Mouse (Mus musculus) ovary, postnatal 36 days (tissue): ENCODE measurements around the gene Cox6a1.
"Not testable (repeated sequence)": the region's sequence is repeated elsewhere in the genome, so short reads cannot be mapped to it uniquely, and the experiment has no call there.

ENCODE experiments used
- DNase-seq: peaks from one replicate; pipeline ENCODE4 v3.0.0; 2022; ENCODE audit warnings: low spot score, mixed read lengths

The Cox6a1 gene

DNA sequence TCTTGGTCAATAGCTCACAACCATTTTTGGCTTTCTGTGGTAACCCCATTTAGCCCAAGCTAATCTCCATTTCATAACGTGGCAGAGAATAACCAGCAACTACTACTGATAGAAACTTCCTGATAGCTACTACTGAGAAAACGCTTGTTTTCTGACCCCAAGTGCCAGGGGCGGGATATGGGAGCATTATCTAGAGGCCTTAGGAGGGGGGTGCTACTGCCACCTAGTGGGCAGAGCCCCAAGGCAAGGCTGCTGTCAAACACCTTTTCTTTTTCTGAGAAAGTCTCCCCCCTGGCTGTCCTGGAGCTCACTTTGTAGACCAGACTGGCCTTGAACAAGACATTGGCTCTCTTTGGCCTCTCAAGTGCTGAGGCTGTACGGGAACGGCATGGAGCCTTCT lies 1.2 kb downstream of the Cox6a1 start:
- DNase-seq = peak; percentile 81

DNA sequence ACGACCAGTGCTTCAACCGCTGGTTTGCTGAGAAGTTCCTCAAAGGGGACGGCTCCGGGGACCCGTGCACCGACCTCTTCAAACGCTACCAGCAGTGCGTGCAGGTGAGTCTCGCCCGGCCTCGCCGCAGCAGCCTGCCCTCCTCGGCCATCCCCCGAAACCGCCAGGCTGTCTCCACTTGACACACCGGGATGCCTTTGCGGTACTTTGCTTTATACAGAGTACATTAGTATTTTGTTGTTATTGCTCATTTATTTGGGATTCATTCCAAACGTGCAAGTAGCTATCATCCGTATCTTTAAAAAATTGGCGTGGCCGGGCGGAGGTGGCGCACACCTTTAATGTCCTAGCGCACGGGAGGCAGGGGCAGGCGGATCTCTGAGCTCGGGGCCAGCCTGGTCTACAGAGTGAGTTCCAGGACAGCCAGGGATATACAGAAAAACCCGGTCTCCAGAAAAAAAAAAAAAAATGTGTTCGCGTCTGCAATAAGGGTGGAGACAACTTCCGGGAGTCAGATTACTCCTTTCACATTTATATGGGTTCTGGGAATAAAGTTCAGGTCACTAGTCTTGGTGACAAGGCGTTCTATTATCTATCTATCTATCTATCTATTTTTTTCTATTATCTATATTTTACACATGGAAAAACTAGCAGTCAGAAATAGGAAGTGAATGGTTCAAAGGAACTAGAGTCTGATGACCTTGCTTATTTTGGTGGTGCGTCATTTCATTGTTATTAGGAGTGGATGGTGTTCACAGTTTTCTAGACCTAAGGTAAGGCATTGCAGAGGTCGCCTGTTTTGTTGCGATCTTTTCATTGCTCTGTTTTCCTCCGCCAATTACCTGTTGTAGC lies 7.2 kb downstream of the Cox6a1 start:
- no peak for DNase-seq

DNA sequence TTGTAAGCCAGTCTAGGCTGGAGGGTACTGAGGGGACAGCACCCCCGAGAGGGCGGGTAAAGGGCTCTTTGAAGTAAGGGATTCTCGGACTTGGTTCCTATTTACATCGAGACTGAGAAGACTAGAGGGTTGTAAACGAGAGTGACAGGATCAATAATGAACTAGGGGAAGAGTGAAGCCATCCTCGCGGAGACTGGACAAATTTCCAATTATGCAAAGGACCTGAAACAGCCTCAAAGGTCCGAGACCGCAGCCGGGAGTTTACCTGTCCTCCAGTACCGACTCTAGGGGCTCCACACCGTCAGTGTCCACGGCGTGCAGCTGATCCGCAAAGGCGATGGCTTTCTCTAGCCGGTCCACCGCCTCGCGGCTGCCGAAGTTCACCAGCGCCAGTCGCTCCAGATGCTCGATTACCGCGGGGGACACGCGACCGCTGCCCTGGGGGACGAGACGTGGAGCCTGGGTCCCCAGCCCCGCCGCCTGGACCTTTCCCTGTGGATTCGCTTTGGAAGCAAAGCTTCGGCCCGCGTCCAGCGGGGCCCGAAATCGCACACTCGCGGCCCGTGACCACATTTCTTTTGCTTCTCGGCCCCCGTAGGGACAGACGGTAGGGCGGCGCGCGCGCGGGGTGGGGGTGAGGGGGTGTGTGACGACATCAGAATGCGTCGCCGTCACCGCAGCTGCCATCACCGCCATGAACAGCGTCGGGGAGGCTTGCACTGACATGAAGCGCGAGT lies 8.0 kb downstream of the Cox6a1 start, which contains the start of the genes Gatc and Triap1:
TSS of gene Gatc (minus strand) at position 602 of the 737 bp plus-strand sequence.
TSS of gene Triap1 (plus strand) at position 649 of the 737 bp plus-strand sequence.
- peak; percentile 87 for DNase-seq

DNA sequence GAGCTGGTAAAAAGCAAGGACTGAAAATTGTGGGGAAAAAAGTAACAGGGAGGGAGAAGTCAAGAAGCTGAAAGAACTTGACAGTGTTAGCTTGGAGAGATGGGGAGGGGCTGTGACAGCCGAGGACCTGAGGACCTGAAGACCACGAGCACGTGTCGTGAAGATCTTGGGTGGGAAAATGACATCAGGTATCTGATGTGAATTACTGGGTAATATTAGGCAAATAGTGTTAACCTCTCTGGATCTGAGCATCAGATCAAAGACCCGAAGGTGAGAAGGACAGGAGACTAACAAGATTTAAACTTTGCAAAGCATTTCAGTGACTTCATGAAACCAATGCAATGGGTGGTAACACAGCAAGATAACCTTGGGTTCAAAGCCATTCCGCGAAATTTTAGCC lies 8.8 kb downstream of the Cox6a1 start:
- DNase-seq = no peak

DNA sequence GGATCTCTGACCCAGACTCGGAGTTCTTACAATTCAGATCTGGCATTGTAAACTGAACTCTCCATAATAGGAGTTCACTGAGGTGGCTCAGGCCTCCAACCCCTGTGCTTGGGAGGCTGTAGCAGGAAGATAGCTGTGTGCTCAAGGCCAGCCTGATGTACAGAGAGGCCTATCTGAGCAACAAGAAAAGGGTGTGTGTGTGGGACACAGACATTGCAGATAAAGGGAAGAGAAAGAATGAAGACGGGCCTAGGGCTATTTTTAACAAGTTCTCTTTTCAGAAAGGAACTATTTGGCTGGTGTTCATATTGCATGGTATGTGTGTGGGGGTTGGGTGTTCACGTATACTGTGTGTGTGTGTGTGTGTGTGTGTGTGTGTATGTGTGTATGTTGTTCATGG lies 15.2 kb downstream of the Cox6a1 start:
- no peak for DNase-seq

DNA sequence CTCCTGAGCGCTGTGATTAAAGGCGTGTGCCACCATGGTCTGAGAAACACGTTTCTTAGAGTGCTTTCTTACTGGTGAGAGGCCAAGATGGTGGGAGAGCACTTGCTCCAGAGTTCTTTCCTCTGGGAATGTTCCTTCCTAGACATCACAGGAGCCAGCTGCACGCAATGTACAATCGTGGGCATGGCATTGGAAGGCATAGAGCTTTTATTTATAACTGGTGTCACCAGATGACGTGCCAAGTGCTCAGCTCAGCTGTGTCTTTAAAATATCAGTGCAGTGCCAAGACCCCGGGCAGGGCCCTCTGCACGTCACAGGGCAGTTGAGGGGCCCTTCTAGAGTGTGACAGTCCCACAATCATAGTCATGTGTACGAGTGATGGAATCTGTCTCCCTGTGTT lies 17.8 kb downstream of the Cox6a1 start:
- DNase-seq = no peak

DNA sequence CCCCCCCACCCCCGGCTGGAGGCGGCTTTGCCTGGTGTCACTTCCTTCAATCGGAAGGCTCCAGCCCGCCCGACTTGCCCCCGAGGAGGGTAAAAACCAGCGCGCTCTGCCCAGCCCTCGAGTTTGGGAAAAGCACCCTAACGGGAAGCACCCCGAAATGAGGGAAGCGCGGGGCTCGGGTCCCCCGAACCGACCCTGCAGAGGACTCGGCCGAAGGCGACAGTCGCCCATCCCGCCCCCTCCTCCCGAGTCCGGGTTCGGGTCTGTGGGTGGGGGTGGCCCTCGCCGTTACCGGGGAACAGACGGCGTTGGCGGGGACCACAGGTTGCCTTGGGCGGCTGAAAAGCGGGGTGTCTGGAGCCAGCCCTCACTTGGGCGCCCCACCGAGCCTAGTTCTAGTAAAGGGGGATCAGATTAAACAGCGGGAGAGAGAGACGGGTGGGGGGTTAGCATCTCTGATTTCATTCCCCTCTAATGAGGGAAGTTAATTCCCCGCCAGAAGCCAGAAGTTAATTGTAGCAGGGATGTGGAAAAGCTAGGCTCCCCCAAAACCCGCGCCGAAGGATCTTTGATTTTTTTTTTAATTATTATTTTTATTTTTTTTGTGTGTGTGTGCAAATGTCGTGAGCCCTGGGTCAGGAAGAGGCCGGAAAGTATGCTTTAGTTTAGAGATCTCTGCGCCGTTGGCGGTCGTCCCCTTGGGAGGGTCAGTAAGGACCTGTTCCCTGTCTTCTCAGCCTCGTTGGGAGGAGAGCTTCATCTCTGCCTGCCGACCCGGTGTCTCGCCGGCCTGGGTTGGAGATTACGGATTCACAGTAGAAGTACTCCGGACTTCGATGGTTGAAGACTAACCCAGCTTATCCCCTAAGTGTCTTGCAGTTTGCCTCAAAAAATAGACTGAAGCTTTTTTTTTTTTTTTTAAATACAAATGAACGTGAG lies 20.9 kb downstream of the Cox6a1 start:
- DNase-seq = peak; percentile 41

DNA sequence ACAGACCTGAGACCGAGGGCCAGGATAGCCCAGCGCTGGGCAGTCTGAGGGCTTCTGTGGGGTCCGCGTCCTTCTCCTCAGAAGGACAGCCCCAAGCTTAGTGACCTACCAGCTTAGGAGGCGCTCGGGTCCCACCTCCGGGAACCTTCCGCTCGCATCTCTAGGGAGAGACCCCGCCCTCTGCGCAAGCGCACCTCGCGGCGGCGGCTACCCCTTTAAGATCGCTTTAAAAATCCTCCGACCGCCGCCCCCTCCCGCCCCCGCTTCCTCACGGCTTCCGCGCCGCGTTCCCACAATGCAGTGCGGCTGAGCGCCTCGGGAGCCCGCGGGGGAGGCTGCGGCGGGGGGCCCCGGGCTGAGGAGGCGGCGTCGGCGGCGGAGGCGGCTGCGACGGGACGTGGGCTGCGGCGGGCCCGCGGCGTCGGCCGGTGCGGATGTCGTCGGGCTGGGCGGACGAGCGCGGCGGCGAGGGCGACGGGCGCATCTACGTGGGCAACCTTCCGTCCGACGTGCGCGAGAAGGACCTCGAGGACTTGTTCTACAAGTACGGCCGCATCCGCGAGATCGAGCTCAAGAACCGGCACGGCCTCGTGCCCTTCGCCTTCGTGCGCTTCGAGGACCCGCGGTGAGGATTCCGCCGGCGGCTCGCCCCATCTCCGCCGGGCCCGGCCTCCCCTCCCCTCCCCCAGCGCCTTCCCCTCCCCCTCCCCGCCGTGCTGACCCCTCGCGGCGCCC lies 21.7 kb downstream of the Cox6a1 start, which contains the start of gene Srsf9:
TSS of gene Srsf9 (plus strand) at position 303 of the 735 bp plus-strand sequence.
- peak; percentile 97 for DNase-seq

DNA sequence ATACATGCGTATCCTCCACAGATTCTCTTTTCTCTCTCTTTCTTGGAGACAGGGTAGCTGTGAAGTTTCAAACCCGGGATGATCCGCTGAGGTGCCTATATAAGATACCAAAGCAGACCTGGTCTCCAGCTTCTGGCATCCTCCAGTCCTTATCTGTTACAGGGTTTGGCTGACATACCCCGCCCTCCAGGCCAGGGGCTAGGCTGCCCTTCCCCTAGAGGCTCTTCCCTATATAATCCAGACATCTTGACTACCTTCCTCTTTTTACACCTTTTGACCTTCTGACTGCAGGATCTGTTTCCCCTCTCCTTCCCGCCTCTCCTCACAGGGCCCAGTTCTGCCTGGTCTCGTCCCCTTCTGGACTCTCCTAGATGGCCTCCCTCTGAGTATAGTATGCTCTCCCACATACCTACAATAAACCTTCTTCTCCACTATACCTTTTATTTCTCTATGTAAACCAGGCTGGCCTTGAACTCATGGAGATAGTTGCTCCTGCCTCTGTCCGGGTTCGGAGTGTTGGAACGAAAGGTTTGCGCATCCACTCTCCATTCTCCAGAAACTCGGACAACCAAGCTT lies 22.4 kb downstream of the Cox6a1 start:
- no peak for DNase-seq

DNA sequence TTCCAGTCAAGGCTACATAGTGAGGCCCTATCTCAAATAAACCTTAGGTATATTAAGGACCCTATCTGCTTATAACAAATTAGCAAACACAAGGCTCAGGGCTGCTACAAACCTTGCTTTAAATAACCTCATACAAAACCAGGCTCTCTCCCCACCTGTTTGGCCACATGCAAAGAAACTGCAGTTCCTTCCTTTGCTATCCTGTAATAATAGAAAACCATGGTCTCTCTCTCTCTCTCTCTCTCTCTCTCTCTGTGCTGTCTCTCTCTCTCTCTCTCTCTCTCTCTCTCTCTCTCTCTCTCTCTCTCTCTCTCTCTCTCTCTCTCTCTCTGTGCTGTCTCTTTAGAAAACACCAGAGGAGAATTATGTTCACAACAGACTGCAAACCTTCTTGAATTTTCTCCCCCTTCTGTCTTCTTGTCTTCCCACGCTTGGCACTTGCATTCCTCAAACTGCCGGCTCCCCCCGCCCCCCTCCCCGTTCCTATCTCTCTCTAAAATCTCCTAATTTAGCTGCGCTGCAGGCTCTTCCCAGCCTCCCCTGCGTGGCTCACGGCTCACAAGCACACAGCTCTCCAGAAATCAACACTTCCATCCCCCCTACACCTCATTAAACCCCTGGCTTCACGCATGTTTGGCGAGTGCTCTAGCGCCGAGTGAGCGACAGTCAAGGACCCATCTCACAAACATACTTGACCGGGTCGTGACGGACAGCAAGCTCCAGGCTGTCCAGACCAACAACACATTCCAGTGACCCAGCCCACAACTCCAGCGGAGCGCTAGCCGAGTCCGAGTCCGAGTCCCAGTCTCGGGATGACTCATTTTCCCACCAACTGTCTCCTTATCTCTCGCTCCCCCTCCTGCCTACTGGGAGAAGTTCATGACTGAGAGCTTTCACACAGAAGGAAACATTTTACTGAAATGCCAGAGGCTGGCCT lies 29.5 kb downstream of the Cox6a1 start:
- DNase-seq = peak; percentile 76

DNA sequence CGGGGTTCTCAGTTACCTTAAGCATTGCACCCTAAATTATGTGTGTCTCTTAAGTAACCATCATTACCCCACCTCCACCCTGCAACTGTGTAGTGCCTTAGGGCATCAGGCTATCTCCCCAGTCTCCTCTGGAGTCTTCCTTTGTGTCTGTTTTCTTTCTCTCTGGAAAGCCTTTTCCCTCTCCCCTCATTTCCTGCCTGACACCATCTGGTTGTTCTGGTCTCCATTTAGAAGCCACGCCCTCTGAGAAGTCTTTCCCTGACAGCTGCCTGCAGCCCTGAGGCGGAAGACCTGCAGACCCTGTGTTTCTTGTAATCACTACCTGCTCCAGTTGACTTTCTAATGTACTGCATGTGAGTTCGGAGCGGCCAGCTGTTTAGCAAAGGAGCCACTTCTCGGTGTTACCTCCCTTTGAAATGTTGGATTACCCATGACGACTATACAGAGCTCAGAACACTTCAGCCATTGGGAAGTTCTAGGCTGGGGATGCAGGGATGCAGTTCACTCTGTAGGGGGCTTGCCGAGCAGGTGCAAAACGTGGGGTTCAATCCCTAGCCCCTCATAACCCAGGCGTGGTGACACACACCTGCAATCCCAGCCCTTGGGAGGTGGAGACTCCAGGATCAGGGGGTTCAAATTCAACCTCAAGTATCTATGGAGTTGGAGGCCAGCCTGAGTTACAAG lies 31.0 kb downstream of the Cox6a1 start:
- no peak for DNase-seq

DNA sequence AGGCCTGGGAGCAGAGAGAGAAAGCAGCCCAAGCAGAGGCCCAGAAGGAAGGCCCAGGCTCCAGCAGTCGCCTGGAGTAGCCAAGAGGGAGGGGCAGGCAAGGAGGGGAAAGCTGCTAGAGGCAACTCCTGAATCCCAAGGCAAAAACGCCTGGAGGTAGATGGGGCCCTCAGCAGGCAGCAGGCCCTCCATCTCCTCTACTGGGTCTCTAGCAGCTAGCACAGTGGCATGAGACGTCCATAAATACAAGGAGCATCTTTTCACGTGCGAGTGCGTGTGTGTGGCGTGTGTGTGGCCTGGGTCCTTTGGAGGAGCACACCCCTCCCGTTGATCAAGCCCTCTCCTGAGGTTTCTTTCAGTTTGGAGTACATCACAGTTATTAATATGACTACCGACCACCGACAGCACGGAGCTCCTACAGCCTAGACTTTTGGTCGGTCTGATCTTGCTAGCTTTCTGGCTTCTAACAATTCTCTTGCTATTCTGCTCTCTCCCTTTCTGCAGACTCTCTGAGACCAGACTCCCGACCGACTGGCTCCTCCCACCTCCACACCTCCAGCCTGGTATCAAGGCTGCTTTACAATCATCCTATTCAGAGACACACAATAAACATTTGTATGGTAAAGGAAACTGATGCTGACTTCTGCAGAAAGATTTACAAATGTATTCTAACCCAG lies 31.7 kb downstream of the Cox6a1 start:
- DNase-seq = no peak

DNA sequence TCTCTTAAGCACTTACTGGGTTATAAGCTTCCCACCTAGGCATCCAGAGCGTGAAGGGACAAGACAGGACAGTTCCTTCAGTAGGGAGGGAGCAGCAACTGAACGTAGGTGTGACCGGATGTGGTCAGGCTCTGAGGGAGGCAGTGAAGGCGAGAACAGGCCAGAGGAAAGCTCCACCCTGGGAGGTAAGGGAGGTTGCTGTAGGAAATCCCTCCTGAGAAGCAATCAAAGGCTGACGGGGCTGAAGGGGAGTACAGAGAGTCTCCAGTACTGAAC lies 35.2 kb downstream of the Cox6a1 start:
- DNase-seq = no peak

DNA sequence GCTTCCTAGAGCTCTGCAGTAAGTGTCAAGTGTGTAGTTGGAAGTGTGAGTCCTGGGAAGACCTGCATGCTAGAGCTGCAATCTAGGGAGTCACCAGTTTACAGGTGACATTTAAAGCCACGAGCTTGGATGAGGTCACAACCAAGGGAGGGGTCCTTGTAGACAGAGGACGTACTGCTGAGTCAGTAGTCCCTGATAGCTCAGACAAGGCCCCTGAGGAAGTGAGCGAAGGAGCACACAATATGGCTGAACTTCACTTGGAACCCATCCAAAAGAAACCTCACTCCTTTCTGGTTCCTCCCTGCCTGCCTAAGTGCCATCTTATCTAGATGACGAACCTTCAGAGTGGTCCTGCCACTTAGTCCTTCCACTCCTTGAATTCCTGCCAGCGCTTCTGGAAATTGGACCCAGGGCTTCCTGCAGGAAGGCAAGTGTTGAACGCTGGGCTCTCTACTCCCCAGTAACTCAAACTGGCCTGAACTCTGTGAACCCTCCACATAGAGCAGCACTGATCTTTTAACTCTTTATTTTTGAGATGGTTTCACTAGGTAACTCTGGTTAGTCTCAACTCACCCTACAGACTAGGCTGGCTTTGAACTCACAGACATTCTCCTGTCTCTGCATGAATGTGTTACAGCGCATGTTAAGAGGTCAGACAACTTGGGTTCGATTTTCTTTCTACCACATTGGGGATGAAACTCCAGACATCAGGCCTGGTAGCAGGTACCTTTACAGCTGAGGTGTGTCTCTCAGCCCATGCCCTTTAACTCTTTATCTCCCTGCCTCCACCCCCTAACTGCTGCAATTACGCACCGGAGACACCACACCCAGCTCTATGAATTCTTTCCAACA lies 35.7 kb downstream of the Cox6a1 start:
- DNase-seq = no peak

DNA sequence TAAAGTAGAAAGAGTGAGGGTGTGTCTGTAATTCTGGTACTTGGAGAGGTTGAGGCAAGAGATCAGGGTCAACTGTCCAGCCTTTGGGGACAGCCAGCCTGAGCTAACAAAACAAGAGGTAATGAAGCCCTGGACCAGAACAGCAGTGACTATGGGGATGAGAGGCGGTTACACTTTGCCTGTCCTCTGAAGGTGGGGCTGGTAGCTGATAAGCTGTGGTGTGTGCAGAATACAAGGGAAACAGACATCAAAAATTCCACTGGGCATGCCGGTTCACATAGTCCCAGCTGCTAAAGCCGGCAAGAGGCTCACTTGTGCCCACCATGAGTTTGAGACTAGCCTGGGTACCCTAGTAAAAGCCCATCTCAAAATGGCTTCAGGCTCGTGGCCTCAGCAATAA lies 36.4 kb downstream of the Cox6a1 start:
- no peak for DNase-seq

DNA sequence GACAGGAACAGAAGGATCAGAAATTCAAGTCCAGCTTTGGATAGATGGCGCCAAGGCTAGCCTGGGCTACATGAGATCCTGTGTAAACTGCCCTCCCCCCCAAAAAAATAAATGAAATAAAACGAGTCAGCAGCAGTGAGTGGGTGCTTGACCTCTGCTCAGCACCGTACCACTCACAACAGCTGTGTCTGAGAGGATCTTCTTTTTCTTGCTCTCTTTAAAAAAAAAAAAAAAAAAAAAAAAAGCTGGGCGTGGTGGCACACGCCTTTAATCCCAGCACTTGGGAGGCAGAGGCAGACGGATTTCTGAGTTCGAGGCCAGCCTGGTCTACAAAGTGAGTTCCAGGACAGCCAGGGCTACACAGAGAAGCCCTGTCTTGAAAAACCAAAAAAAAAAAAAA lies 46.6 kb downstream of the Cox6a1 start:
- DNase-seq = not testable (repeated sequence)

DNA sequence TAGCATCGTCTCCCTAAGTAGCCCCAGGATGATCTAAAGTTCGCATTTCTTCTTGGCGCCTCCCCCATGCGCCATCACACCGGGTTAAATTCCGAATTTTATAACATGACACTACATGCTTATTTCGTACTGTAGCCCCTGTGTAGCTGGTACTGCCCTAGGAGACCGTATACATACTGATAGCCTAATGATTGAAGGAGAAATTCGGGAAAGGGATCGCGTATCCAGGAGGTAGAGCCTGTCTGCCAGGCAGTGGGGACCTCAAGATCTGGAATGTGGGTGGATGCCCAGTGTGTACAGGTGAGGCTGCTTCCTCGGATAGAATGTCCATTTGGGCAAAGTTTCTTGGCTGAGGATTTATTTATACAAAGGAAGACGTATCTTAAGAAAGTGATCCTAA lies 47.2 kb downstream of the Cox6a1 start:
- no peak for DNase-seq
